Mouse (Mus musculus): ENCODE results near the gene Bpifb9a. TPM values are rescaled to one million over a fixed set of nuclear protein-coding genes. Genes with fewer than 3 reads are reported as not detected.
A peak's percentile ranks its signal among the peaks of the same experiment; 100 is the strongest.
"Not testable (repeated sequence)": the region's sequence is repeated elsewhere in the genome, so short reads cannot be mapped to it uniquely, and the experiment has no call there.

The Bpifb9a gene
- polyA plus RNA-seq (2012; rRNA removed): not detected in 2 replicates

DNA sequence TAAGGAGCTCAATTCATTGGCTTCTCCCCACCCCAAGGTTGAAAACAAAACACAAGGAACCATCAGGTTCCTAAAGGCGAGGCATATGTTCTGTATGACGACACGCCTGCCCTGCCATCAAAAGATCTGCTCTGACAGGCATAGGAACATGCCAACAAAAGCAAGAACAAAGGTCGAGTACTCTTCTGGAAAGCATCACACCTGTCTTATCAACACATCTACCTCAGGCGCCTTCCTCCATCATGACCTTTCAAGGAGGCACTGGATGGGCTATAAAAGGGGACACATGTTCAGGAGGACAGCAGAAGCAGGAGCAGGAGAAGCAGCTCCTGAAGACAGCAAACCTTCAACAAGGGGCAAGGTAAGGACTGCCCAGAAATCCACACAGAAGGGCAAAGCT is at the start of gene Bpifb9a:
Bpifb9a (plus strand) TSS at position 301 of the 400 bp plus-strand sequence.
- not testable (repeated sequence) for DNase-seq (ENCODE audit: low spot score)

DNA sequence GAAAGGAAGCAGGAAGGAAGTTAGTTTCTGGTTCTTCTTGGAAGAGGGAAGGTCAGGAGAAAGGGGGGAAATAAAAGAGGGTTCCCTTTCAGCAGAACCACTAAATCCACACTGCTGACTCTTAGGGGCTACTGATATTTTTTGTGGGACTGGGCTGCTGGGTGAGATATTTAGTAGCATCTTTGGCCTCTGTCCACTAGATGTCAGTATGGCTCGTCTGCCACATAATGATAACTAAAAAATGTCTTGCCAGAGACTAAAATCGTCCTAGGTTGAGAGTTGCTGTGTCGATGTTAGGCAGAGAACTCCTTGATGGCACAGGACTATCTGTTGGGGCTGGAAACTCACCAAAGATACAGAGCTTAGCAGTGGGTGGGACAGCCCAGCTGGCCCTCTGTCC is 48.5 kb upstream of the Bpifb9a start:
- no peak for DNase-seq (ENCODE audit: low spot score)

DNA sequence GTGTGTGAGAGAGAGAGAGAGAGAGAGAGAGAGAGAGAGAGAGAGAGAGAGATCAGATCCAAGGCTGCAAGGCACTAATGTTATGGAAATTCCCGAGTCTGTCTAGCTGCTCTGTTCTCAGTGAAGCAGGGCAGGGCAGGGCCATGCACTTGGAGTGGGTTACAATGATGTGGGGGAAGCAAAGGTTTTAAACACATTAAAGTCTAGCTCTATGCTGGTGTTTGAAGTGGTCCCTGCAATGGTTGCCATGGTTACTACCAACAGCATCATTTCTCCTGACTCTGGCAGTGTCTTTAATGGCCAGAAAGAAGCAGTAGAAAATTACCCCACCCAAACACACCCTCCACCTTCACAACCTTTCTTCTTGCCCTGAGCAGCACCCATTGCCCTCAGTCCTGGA is 46.5 kb upstream of the Bpifb9a start:
- no peak for DNase-seq (ENCODE audit: low spot score)

DNA sequence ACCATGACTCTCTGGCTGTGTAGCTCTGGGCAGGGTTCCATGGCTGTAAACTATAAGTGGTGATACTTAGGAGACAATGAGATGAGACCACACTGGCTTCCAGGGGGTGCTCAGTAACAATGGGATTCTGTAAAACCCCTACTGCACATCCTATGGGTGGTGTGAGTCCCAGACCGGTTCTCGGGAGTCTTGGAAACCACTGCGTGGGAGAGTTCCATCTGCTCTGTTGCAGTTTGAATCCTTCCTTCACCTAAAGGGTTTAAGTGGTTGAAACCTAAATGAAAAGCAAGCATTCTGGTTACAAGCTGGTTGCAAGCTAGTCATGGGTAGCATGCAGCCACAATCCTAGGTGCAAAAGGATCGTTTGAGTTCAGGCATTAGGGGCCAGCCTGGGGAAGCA is 45.8 kb upstream of the Bpifb9a start:
- DNase-seq (ENCODE audit: low spot score): no peak

DNA sequence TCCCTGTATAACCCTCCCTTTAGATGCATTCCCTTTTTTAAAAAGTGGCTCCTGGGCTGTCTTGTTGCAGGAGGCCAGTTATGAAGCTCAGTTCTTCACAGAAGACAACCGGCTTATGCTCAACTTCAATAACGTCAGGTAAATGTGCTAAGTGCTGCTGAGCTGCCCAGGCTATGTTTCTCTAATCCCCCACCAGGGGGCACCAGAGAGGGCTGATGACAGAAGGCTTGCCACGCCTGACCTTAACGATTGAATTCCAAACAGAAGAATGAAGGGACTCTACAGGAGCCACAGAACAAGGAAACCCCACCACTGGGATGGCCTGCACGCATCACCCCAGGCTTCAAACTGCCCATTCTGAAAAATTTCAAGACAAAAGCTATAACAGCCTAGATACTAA is 42.5 kb upstream of the Bpifb9a start:
- DNase-seq (ENCODE audit: low spot score): peak; percentile 37

DNA sequence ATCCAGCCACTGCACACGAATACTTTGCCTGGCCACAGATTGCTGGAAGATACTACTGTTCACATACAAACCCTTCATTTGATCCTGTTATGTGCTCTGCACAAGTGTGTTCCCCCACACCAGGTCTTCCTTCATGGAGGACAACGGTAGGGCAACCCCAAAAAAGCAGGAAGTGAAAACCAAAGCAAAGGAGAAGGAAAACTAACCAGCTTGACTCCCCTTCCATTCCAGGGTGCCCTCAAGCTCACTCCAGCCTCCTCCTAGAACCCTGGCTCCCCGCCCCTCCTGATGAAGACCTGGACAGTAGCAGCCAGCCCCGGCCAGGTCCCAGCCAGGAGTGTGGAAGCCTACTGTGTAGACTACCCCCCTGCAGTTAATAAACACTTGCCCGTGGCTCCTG is 37.7 kb upstream of the Bpifb9a start:
- DNase-seq (ENCODE audit: low spot score): no peak

DNA sequence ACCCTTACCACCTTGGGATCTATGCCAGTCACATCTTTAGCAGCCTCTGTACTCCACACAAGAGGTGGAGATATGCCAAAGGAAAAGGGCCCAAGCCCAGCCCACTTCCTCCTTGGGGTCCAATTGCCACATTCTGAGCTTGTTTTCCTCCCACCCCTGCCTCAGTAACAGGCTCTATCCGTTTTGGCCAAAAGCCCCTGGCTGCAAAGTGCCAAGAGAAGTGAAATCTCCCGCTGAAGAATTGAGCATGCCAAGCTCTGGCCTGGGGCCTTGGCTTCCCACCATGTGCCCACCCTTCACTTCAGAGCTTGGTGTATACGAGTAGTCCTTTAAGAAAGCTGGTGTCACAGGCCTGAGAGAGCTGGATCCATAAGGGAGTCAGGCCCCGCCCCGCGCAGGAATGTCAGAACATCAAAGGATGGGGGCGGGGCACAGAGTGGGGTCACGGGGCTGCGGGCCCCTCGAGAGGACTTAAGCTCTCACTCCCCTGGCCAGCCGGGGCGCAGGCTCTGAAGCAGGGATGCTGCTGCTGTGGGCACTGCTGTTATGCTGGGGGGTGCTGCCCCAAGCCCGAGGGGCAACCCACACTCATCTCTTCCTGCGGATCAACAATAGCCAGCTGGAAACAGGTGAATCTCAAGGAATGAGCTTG is 34.3 kb upstream of the Bpifb9a start, which contains the start of gene Bpifb5:
Bpifb5 (plus strand) TSS at position 478 of the 652 bp plus-strand sequence.
- DNase-seq (ENCODE audit: low spot score): no peak

DNA sequence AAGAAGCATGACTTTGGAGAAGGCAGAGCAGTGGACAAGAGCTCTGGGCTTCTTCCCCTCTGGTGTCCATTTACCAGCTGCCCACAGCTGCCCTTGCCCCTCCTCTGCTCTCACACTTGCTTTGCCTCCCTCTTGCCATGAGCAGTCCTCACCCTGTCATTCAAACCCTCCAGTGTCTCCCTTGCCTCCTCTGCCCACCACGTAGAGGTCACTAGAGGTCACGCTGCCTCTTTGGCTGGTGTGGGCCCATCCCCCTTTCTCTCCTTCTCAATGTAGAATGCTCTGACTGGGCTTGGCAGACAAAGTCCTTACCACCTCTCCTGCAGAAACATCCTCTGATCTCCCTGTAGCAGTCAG is 33.8 kb upstream of the Bpifb9a start:
- DNase-seq (ENCODE audit: low spot score): no peak

DNA sequence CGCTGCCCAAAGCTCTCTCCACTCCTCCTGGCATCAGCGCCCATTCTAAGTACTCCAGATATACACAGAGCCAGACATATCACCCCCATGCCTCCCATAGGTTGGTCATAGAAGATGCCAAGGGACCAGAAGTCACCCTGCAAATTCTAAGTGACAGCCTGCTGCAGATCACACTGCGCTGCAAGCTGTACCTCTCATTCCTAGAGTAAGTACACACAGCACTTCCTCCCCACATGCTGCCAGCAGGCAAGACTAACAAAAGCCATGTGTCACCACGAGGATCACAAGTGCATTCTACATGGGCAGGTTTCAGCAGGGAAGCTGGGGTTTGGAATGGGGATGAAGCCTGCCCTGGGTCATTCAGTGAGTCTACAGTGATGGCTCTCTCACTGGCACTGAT is 30.7 kb upstream of the Bpifb9a start:
- DNase-seq (ENCODE audit: low spot score): no peak

DNA sequence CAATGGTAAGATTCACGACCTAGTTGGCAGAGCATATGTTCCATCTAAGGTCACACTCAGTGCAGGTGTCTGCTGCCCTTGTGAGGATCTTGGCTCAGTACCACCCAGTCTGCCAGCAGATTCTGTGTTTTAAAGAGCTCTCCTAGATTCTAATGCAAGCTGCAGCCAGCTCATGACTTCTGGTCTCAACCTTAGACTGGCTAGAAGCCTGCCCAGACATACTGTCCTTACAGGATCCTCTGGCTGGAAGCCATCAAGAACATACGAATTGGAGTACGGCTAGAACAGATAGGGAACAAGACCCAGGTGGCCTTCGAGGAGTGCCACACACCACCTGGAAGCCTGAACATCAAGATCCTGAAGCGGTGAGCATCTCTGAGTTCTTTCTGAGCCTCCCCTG is 29.8 kb upstream of the Bpifb9a start:
- DNase-seq (ENCODE audit: low spot score): no peak

DNA sequence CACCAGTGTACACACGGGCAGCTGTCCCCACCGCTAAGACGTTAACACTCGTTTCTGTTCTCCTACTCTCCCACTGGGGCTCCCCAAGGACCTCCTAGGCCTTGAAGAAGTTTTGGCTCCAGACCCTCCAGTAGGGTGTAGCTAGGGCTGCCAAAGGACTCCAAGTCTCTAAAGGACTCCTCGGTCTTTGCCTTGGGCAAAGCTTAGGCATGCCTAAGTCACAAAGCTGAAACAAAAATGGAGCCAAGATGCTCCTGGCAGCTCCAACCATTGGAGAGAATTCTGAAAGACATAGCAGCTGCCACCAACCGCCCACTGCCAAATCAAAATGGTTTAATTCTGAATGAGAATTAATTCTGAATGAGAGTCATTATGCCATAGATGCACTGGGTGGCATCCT is 24.2 kb upstream of the Bpifb9a start:
- DNase-seq (ENCODE audit: low spot score): no peak

DNA sequence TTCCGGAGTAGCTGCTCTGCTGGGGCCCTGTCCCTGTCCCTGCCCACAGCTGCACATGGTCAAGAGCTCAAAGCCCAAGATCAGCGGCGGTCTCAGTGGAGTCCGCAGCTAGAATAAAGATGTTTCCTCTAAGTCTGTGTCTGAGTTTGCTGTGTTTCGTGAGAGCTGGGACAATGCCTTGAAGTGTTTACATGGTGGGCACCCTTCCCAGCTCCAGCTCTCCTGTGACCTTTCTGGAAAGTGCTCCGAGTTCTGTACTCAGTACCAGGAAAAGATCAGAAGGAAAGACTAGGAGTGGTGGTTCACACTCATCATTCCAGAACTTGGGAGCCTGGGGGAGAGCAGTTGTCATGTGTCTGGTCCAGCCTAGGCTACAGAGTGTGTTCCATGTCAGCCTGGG is 16.9 kb upstream of the Bpifb9a start:
- no peak for DNase-seq (ENCODE audit: low spot score)

DNA sequence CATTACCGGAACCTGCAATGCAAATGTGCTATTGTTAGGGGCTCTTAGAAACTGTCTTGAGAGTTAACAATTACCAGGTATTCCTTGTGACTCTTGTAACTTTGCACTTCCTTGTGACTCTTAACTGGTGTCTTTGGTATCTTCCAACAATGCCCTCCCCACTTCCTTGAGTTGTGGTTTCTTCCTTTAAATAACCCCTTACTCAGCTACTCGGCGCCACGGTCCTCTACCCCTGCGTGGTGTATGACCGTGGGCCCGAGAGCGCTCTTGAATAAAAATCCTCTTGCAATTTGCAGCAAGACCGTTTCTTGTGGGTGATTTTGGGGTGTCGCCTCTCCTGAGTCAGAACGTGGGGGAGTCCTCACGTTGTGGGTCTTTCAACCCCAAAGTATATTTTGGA is 14.9 kb upstream of the Bpifb9a start:
- not testable (repeated sequence) for DNase-seq (ENCODE audit: low spot score)

DNA sequence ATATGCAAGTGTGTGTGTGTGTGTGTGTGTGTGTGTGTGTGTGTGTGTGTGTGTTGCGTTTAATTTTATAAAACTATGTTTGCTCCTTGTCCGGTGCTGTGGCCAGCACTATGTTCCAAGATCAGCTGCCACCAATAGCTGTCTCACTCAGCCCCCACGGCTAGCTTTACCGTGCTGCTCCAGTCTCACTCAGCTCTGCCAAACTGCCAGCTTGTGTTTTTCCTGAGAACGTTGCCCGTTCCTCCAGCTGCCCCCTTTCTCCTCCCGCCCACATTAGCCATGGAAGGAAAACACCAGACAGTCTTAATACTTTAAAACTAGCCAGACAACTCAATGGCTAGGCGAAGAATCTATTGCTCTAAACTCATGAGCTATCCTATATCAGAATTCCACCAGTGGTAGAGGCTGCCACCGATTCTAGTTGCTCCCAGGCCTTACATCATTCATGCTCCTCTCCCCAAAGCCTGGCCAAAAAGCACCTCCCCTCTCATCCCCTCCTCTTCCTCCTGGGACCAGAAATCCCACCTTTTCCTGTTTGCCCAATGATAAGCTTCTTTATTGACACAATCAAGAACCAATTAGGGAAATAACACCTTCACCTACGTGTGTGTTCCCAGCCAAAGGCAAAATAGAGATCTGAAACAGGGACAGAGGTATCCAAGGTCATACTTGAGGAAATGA is 14.2 kb upstream of the Bpifb9a start:
- no peak for DNase-seq (ENCODE audit: low spot score)

DNA sequence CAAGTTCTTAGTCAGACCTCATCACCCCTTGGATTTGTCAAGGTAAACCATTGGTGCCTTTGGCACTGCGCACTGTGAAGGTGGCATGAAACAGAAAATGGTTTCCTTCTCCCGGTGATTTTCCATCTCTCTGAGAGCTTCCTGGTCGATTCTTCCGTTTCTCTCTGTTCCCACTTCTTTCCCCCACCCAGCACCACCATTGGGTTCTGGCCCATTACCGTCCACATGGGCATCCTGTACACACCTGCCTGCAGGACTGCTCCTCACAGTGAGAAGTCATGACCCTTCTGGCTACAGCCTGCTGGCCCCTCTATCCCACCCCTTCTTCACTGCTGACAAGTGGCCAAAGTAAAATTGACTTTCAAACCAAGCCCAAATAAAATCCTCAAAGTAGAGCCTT is 12.3 kb upstream of the Bpifb9a start:
- no peak for DNase-seq (ENCODE audit: low spot score)

DNA sequence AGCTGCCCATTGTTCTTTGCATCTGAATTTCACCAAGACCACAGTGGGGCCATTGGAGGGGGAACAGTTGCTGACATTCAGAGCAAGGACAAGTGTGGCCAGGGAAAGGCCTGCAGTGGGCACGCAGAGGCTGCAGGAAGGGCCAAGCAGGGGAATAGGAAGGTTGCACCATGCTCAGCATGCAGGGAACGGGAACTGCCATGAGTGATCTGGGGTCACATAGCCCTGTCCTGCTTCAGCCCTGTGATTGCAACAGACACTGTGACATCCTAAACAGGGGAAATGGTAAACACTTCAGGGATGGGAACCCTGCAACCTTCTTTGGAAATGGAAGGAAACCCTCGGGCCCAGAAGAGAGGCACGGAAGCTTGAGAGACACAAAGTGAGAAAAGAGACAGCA is 2.4 kb upstream of the Bpifb9a start:
- DNase-seq (ENCODE audit: low spot score): not testable (repeated sequence)

DNA sequence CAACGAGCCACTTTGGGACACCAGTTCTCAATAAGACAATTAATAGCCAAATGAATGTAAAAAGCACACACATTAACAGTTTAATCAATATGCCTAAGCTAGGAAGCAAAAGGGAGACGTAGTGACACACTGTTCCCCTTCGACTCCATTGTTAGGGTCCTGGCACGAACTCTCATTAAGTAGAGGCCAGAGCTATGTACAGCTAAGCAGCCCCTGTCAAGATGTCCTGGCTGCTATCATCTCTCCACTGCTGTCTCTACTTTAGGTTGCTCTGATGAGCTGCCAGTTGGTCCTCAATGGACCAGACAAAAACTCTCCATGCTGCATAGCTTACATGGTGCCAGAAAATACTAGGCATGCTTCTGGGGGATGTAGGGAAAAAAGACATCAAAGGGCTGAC is 1.9 kb upstream of the Bpifb9a start:
- DNase-seq (ENCODE audit: low spot score): no peak

DNA sequence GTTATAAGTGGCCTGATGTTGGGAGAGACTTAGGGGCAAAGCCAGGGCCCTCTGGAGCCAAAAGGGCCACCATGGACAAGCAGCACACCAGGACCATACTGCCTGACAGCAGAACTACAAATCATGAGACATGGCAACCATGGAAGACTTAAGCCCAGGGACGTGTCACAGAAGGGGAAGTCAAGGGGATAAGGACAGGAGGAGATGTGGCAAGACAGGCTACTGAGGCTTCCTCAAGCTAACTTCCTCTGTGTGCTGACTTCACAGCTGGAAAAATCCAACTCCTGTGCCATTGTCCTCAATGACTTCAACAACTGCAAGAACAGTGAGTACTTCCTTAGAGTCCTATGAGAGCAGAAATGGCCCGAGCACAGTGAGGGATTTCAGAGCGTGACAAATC is 6.7 kb downstream of the Bpifb9a start:
- DNase-seq (ENCODE audit: low spot score): not testable (repeated sequence)

DNA sequence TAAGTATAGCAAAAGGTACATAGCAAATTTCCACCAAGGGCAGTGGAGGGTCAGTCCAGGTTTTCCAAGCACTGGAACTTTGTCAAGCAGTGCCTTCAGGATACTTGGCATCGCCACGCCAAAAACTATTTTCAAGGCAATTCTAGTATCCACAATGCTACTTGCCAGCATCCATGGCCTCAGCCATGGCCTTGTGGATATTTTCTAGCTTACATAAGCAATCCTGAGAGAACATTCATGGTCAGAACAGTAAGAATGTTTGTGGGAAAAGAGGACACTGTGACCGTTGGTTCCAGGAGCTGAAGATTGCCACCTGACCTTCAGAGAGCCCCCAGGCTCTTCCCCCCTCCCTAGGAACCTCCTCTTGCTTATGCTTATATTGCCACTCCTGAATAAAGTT is 34.2 kb downstream of the Bpifb9a start:
- not testable (repeated sequence) for DNase-seq (ENCODE audit: low spot score)

DNA sequence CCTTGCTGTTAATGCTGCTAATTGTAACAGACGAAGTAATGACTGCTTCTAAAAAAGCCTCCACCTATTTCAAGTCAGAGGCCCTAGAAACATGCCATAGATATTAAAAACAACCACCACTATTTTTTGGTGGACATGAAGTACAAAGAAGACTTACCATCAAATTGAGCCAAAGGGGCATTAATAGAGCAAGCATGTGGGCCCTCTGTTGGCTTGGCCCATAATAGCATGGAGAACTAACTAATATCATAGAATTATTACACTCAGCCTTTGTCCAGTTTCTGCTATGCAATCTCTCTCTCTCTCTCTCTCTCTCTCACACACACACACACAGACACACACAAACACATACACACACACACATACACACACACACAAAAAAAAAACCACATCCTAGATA is 35.2 kb downstream of the Bpifb9a start:
- no peak for DNase-seq (ENCODE audit: low spot score)

DNA sequence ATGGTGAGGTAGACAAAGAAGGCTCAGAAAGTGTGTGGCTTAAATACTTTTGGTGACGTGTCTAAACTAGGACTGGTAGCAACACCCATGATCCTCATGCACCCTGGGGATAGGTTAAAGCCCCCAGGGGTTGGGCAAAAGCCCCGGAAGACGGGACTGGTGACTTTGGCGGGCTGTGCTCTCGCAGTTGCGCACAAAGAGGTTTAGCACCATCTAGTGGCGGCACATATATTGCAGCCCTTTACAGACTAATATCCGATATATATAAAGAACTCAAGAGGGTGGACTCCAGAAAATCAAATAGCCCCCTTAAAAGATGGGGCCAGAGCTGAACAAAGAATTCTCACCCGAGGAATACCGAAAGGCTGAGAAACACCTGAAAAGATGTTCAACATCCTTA is 37.1 kb downstream of the Bpifb9a start:
- not testable (repeated sequence) for DNase-seq (ENCODE audit: low spot score)

DNA sequence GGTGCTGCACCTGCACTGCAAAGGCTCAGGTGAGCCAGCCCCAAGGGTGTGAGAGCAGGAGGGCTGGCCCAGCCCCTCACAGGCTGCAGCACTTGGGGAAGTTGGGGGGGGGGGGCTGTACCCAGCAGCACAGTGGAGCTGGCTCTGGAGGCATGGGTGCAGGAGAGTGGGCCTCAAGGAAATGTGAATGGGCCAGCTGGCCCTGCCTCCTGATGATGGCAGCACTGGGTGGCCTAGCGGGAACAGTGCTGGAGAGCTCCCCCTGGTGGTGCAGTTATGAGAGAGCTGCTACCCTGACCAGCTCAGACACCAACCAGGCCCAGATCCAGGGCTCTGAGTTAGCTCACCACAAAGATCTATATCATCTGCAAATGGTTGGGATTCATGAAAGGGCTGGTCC is 42.8 kb downstream of the Bpifb9a start:
- no peak for DNase-seq (ENCODE audit: low spot score)

DNA sequence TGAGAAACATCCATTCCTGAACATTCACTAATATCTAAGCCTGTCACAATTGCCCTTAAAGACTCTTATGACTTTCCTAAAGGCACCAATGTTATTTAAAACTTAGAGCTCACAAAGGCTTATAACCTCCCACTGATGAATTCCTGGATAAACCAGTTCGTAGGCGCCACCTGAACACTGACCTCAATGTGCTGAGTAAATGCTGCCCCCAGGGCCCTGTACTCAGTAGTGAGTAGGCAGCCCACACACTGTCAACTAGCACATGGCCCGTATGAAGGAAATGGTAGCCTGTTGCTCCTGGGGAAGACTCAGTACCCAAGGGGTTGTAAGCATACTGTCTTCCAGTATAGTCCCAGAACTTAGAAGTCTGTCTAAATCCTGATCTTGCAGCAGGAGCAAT is 44.1 kb downstream of the Bpifb9a start:
- DNase-seq (ENCODE audit: low spot score): no peak

DNA sequence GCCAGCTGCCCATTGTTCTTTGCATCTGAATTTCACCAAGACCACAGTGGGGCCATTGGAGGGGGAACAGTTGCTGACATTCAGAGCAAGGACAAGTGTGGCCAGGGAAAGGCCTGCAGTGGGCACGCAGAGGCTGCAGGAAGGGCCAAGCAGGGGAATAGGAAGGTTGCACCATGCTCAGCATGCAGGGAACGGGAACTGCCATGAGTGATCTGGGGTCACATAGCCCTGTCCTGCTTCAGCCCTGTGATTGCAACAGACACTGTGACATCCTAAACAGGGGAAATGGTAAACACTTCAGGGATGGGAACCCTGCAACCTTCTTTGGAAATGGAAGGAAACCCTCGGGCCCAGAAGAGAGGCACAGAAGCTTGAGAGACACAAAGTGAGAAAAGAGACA is 47.0 kb downstream of the Bpifb9a start:
- DNase-seq (ENCODE audit: low spot score): not testable (repeated sequence)
